Mouse (Mus musculus): ENCODE data around the gene Gm7942.
"Not testable (repeated sequence)": the region's sequence is repeated elsewhere in the genome, so short reads cannot be mapped to it uniquely, and the experiment has no call there.

Gm7942 gene

GRCm38 (mm10) chr5:95106638-95107037 is at the start of gene Gm7942:
Gene Gm7942 (plus strand): TSS chr5:95106938.
- not testable (repeated sequence) for DNase-seq (ENCODE audit: low read depth, low spot score)
